ENCODE assay signal across 15 mouse cellular contexts in the genomic region with DNA sequence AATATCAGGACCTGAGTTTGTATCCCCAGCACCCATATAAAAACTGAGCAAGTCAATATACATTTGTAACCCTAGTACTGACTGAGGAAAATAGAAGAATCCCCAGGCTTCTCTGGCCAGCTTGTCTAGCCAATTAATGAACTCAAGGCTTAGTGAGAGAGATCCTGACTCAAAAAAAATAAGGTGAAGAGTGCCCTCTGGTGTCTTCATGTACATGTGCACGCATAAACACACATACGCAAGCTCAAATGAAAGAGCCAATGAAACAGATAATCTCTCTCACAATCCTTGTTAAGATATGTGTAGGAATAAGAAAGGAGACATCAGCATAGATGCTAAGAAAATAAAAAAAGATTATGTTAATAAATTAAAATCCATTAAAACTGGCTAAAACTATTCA. TPM values are rescaled to one million over a fixed set of nuclear protein-coding genes. Genes with fewer than 3 reads are reported as not detected.
A peak's percentile ranks its signal among the peaks of the same experiment; 100 is the strongest.
DNase-seq lines count a peak whose midpoint lies in the region; ATAC-seq lines count a peak whose summit lies in the region.
"Had no signal": no experiment of that assay in that cellular context is flagged by ENCODE, and none has a peak within 500 bp of the region (broad histone marks: within the 10 kb centered on the region; RNA-seq: fewer than 3 reads in every experiment).

No protein-coding gene starts in this region.

- no peak for DNase-seq in frontal cortex, postnatal 14 days (ENCODE audit: low spot score in 2 of 2)
- DNase-seq in left cerebral cortex, postnatal 14 days (ENCODE audit: low spot score in 2 of 2): peak; percentile 4 to 5
- no peak for DNase-seq in left cerebral cortex, postnatal 36 days (ENCODE audit: low spot score in 2 of 2)
- peak; percentile 23 for DNase-seq in ES-CJ7 (ENCODE audit: low read depth, low spot score)
- no peak for DNase-seq in layer of hippocampus, postnatal 25 days (ENCODE audit: extremely low spot score in 1 of 2, low spot score in 1 of 2)
- DNase-seq: right cerebral cortex, postnatal 14 days had no signal

- peak; percentile 55; the same call in 1 of the 2 replicates for ATAC-seq in frontal cortex, adult (ENCODE audit: low TSS enrichment)
- peak; percentile 68 for ATAC-seq in megakaryocyte progenitor cell, adult 5-6 weeks (replicated peaks; ENCODE audit: poor library complexity)
- ATAC-seq in neural tube, embryonic 15.5 days (ENCODE audit: low FRiP score): no peak

- H3K4me2 ChIP-seq in neural tube, embryonic 15.5 days: no peak overlapping the region
- H3K4me2 ChIP-seq: heart, embryonic 11.5 days; hindbrain, embryonic 15.5 days had no signal

- H3K9ac ChIP-seq in neural tube, embryonic 15.5 days (replicated peaks): no peak overlapping the region
- H3K9ac ChIP-seq: hindbrain, embryonic 15.5 days; liver, embryonic 14.5 days had no signal

- H3K27me3 ChIP-seq in neural tube, embryonic 15.5 days (replicated peaks): no peaks in the 10 kb centered on the region
- H3K27me3 ChIP-seq: hindbrain, embryonic 15.5 days had no signal

- no peak overlapping the region for H3K4me3 ChIP-seq in neural tube, embryonic 15.5 days (replicated peaks)
- H3K4me3 ChIP-seq: hindbrain, embryonic 15.5 days had no signal

- H3K4me1 ChIP-seq in neural tube, embryonic 15.5 days: no peaks in the 10 kb centered on the region
- H3K4me1 ChIP-seq: hindbrain, embryonic 15.5 days had no signal

- no peaks in the 10 kb centered on the region for H3K36me3 ChIP-seq in neural tube, embryonic 15.5 days
- H3K36me3 ChIP-seq: G1E; hindbrain, embryonic 15.5 days had no signal

- no peak overlapping the region for H3K27ac ChIP-seq in neural tube, embryonic 15.5 days (replicated peaks)
- H3K27ac ChIP-seq: hindbrain, embryonic 15.5 days; liver, embryonic 14.5 days had no signal

- H3K9me3 ChIP-seq in neural tube, embryonic 15.5 days (replicated peaks): no peaks in the 10 kb centered on the region
- H3K9me3 ChIP-seq: G1E; hindbrain, embryonic 15.5 days had no signal

- intact Hi-C loops in left cerebral cortex, postnatal 14 days (cut with DNase I): no loop called here
- intact Hi-C loops in left cerebral cortex, postnatal 36 days (cut with DNase I): loop anchor here (5.0 kb wide), 1 partner anchor 118 kb away; no protein-coding TSS in a partner anchor

- WGBS in neural tube, embryonic 15.5 days: 84% methylated on average over 2 of the region's 2 CpGs

RNA-seq across cellular contexts. Expression of a gene that starts 5.1 kb away (rescaled TPM):
- not detected for total RNA-seq in left cerebral cortex, postnatal 14 days (2021)
- not detected for total RNA-seq in left cerebral cortex, postnatal 36 days (2021)
- not detected in 2 replicates for total RNA-seq in megakaryocyte progenitor cell, adult 5-6 weeks (2015)
- not detected in 2 replicates for total RNA-seq in megakaryocyte progenitor cell, adult 5-6 weeks (2017)
- polyA plus RNA-seq in neural tube, embryonic 15.5 days (2015; fragmentation: Nextera tagmentation; extraction: Ambion mirVana): not detected in 2 replicates
- total RNA-seq in layer of hippocampus, postnatal 25 days (2021): not detected
- total RNA-seq: adrenal gland, postnatal 36 days; G1E; layer of hippocampus, postnatal 14 days had no signal
- polyA plus RNA-seq: G1E; heart, embryonic 11.5 days; hindbrain, embryonic 15.5 days; liver, embryonic 14.5 days had no signal

RNA-seq across cellular contexts. Expression of a gene that starts 19.1 kb away (rescaled TPM):
- total RNA-seq in left cerebral cortex, postnatal 14 days (2021): 1 to 10 TPM; 1.5 to 2.1 TPM
- total RNA-seq in left cerebral cortex, postnatal 36 days (2021): 1 to 10 TPM; 1.2 to 2.8 TPM
- total RNA-seq in megakaryocyte progenitor cell, adult 5-6 weeks (2015): not detected in 2 replicates
- 0.14 TPM in 1 of 2 replicates, not detected in the other for total RNA-seq in megakaryocyte progenitor cell, adult 5-6 weeks (2017)
- 1.2 and 1.3 TPM in 2 replicates for polyA plus RNA-seq in neural tube, embryonic 15.5 days (2015; fragmentation: Nextera tagmentation; extraction: Ambion mirVana)
- total RNA-seq in layer of hippocampus, postnatal 25 days (2021): 1 to 10 TPM; 1.6 to 3.1 TPM
- total RNA-seq: G1E had no signal
- polyA plus RNA-seq: G1E had no signal

RNA-seq across cellular contexts. Expression of a gene that starts 28.8 kb away (rescaled TPM):
- total RNA-seq in left cerebral cortex, postnatal 14 days (2021): 1 to 10 TPM; 8.6 TPM
- total RNA-seq in left cerebral cortex, postnatal 36 days (2021): 1 to 10 TPM; 6.7 to 8.9 TPM
- total RNA-seq in megakaryocyte progenitor cell, adult 5-6 weeks (2015): 27.1 and 34.7 TPM in 2 replicates
- 48.9 and 63.1 TPM in 2 replicates for total RNA-seq in megakaryocyte progenitor cell, adult 5-6 weeks (2017)
- polyA plus RNA-seq in neural tube, embryonic 15.5 days (2015; fragmentation: Nextera tagmentation; extraction: Ambion mirVana): 67.5 and 74.9 TPM in 2 replicates
- 1 to 10 TPM; 6.9 to 7.5 TPM for total RNA-seq in layer of hippocampus, postnatal 25 days (2021)

RNA-seq across cellular contexts. Expression of a gene that starts 31.5 kb away (rescaled TPM):
- total RNA-seq in left cerebral cortex, postnatal 14 days (2021): under 1 TPM; 0.15 TPM
- not detected for total RNA-seq in left cerebral cortex, postnatal 36 days (2021)
- total RNA-seq in megakaryocyte progenitor cell, adult 5-6 weeks (2015): not detected in 2 replicates
- not detected in 2 replicates for total RNA-seq in megakaryocyte progenitor cell, adult 5-6 weeks (2017)
- polyA plus RNA-seq in neural tube, embryonic 15.5 days (2015; fragmentation: Nextera tagmentation; extraction: Ambion mirVana): not detected in 2 replicates
- total RNA-seq in layer of hippocampus, postnatal 25 days (2021): under 1 TPM in 1 of 2 experiments, not detected in 1; 0.16 TPM
- total RNA-seq: adrenal gland, postnatal 36 days; G1E; layer of hippocampus, postnatal 14 days had no signal
- polyA plus RNA-seq: G1E; heart, embryonic 11.5 days; hindbrain, embryonic 15.5 days; liver, embryonic 14.5 days had no signal

RNA-seq across cellular contexts. Expression of a gene that starts 53.4 kb away (rescaled TPM):
- 10 to 100 TPM; 27.0 to 29.0 TPM for total RNA-seq in left cerebral cortex, postnatal 14 days (2021)
- total RNA-seq in left cerebral cortex, postnatal 36 days (2021): 10 to 100 TPM; 15.2 to 19.5 TPM
- 1.3 and 1.4 TPM in 2 replicates for total RNA-seq in megakaryocyte progenitor cell, adult 5-6 weeks (2015)
- 0.30 TPM in 1 of 2 replicates, not detected in the other for total RNA-seq in megakaryocyte progenitor cell, adult 5-6 weeks (2017)
- 29.1 and 33.4 TPM in 2 replicates for polyA plus RNA-seq in neural tube, embryonic 15.5 days (2015; fragmentation: Nextera tagmentation; extraction: Ambion mirVana)
- 10 to 100 TPM; 16.7 to 17.4 TPM for total RNA-seq in layer of hippocampus, postnatal 25 days (2021)
- total RNA-seq: G1E had no signal
- polyA plus RNA-seq: G1E had no signal

Comparison
In these comparisons a context has a peak if more than half of its experiments do, and no peak if none do; other contexts are left out.
1. DNase-seq: peak in left cerebral cortex, postnatal 14 days (2 of 2) and ES-CJ7 (single experiment); none in frontal cortex, postnatal 14 days (0 of 2), left cerebral cortex, postnatal 36 days (0 of 2) and layer of hippocampus, postnatal 25 days (0 of 2).